Mouse (Mus musculus) T-cell, adult 2 months (primary cell): ENCODE measurements around the gene Zfp429.
"Not testable (repeated sequence)": the region's sequence is repeated elsewhere in the genome, so short reads cannot be mapped to it uniquely, and the experiment has no call there.

Experiments
- DNase-seq: peaks from one replicate; pipeline ENCODE4 v3.0.0; 2022; ENCODE audit warnings: low spot score

Zfp429 gene

GRCm38 (mm10) chr13:67399183-67399903, at the start of gene Zfp429:
Gene Zfp429 (minus strand): TSS chr13:67399819.
- peak; percentile 83 for DNase-seq

- not testable (repeated sequence) for DNase-seq
These were observed 37.5 kb upstream of the Zfp429 start for GRCm38 (mm10) chr13:67437095-67437494.

- no peak for DNase-seq
These were observed 28.5 kb upstream of the Zfp429 start for GRCm38 (mm10) chr13:67428116-67428515.

GRCm38 (mm10) chr13:67425699-67426098, 26.1 kb upstream of the Zfp429 start:
- not testable (repeated sequence) for DNase-seq

GRCm38 (mm10) chr13:67422532-67422931, 22.9 kb upstream of the Zfp429 start:
- not testable (repeated sequence) for DNase-seq

GRCm38 (mm10) chr13:67421207-67421857, 21.7 kb upstream of the Zfp429 start, which contains the start of gene Zfp459:
Gene Zfp459 (minus strand): TSS chr13:67421418.
- DNase-seq, result peak; percentile 38

- no peak for DNase-seq
These were observed 21.1 kb upstream of the Zfp429 start for GRCm38 (mm10) chr13:67420558-67421206.

GRCm38 (mm10) chr13:67416811-67417210, 17.2 kb upstream of the Zfp429 start:
- DNase-seq, result no peak

GRCm38 (mm10) chr13:67415759-67416158, 16.1 kb upstream of the Zfp429 start:
- DNase-seq, result no peak

- not testable (repeated sequence) for DNase-seq
These were observed 14.0 kb upstream of the Zfp429 start for GRCm38 (mm10) chr13:67413634-67414033.

- DNase-seq, result not testable (repeated sequence)
These were observed 23.4 kb downstream of the Zfp429 start for GRCm38 (mm10) chr13:67376255-67376654.

- peak; percentile 87 for DNase-seq
These were observed 24.3 kb downstream of the Zfp429 start, which contains the start of the genes Gm28041 and Zfp456 for GRCm38 (mm10) chr13:67375050-67375911. Gene Gm28041 (minus strand): TSS chr13:67375733. Gene Zfp456 (minus strand): TSS chr13:67375810.

GRCm38 (mm10) chr13:67360131-67360744, 39.4 kb downstream of the Zfp429 start, which contains the start of the genes Gm28044 and Zfp953:
Gene Gm28044 (minus strand): TSS chr13:67360536.
Gene Zfp953 (minus strand): TSS chr13:67360605.
- DNase-seq, result peak; percentile 87

- DNase-seq, result no peak
These were observed 47.8 kb downstream of the Zfp429 start for GRCm38 (mm10) chr13:67351854-67352253.

GRCm38 (mm10) chr13:67343422-67343821, 56.2 kb downstream of the Zfp429 start:
- no peak for DNase-seq
